Mouse (Mus musculus) lung, adult 2 months (tissue): ENCODE measurements around the gene Phyh.

ENCODE experiments used
- CTCF ChIP-seq: fragments of 200-500 bp; IDR thresholded peaks from 2 replicates; pipeline ENCODE4 v1.5.1; 2011; ENCODE audit warnings: mild to moderate bottlenecking, low read length, control low read depth; ENCODE audit not compliant: insufficient read depth
- POLR2A ChIP-seq: fragments of 200-500 bp; IDR thresholded peaks from 2 replicates; pipeline ENCODE4 v1.6.1; 2011; ENCODE audit warnings: low read depth, mild to moderate bottlenecking, control low read depth, low read length, borderline replicate concordance; ENCODE audit errors: extremely low read depth

GRCm38 (mm10) chr2:4895598-4895997, 23.2 kb upstream of the Phyh start:
- no peak for TF ChIP-seq CTCF
- no peak for TF ChIP-seq POLR2A
